Mouse (Mus musculus) liver, adult 2 months (tissue): ENCODE results near the gene Cdh4.

Source experiments
- CTCF ChIP-seq: fragments of 200-500 bp; IDR thresholded peaks from 2 replicates; pipeline ENCODE4 v1.5.1; 2011; ENCODE audit warnings: low read depth, low read length, control low read depth
- POLR2A ChIP-seq: fragments of 200-500 bp; IDR thresholded peaks from 2 replicates; pipeline ENCODE4 v1.6.1; 2011; ENCODE audit warnings: low read length, control low read depth; ENCODE audit not compliant: insufficient read depth; ENCODE audit errors: extremely low read depth

DNA sequence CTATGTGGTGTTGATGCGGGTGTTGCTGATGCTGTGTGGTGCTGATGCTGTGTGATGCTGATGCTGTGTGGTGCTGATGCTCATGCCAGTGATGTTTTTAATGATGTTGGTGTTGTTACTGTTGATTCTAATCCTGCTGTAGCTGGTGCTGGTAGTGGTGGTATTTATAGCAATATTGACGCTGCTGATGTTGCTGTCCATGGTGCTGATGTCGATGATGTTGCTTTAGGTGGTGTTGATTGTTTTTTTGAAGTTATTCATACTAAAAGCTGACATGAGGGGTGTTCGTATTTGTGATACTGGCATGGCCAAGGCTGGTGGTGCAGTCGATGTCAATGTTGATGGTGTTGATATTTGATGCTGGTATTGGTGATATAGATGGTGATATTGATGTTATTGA, 173.7 kb downstream of the Cdh4 start:
- no peak for TF ChIP-seq CTCF
- TF ChIP-seq POLR2A, result no peak
